In the genomic region with DNA sequence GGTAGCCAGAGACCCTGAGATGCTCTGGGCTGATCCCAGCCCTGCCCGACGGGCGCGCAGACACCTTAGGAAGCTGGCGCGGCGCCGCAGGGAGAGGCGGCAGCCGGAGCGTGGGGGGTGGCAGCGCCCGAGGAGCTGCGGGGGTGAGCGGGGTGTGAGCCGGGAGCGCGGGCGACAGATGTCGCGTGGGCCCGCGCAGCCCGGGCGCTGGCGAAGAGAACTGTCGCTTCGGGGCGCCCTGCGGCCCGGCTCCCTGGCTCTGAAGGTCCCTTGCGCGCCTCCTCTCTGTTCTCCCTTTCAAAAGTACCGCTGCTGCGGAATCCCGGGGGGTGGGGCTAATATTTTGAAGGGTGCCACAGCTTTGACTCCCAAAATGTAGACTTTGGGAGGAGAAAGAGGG, we compare ENCODE assay signal across 8 mouse cellular contexts. TPM values are rescaled to one million over a fixed set of nuclear protein-coding genes. Genes with fewer than 3 reads are reported as not detected.
DNase-seq lines count a peak whose midpoint lies in the region; ATAC-seq lines count a peak whose summit lies in the region.

No protein-coding gene starts in this region.

- H3K4me3 ChIP-seq in neural tube, embryonic 14.5 days (ENCODE audit: low read depth, low read length), result peak overlapping the region; percentile 29

- no peaks in the 10 kb centered on the region for H3K36me3 ChIP-seq in neural tube, embryonic 14.5 days (ENCODE audit: control insufficient read depth, insufficient read depth, low read length)

- H3K4me1 ChIP-seq in neural tube, embryonic 14.5 days (ENCODE audit: control insufficient read depth, insufficient read depth, low read length), result peaks cover 2% of the 10 kb centered on the region; the same call in 1 of the 2 replicates

- under 1% methylated on average over 31 of the region's 36 CpGs for WGBS in neural tube, embryonic 14.5 days

- H3K27ac ChIP-seq in neural tube, embryonic 14.5 days (ENCODE audit: low read depth, low read length), result no peak overlapping the region

- peaks cover 29% of the 10 kb centered on the region for H3K27me3 ChIP-seq in neural tube, embryonic 14.5 days (ENCODE audit: control insufficient read depth, insufficient read depth, low read length)

- H3K4me2 ChIP-seq in neural tube, embryonic 14.5 days (ENCODE audit: low read depth, low read length), result peak overlapping the region; percentile 41

- peak; percentile 11 to 43 for DNase-seq in cerebellum, adult 18-20 months
- DNase-seq in cerebellum, postnatal 36 days, result no peak
- DNase-seq in right cerebral cortex, adult 18-20 months, result peak; percentile 75
- DNase-seq in right cerebral cortex, postnatal 4 days, result no peak
- DNase-seq in left cerebral cortex, postnatal 25 days (ENCODE audit: low spot score in 2 of 2), result peak; percentile 65 to 69
- DNase-seq in adrenal gland, postnatal 14 days, result no peak
- no peak for DNase-seq in spleen, postnatal 10 days (ENCODE audit: low spot score in 2 of 2)

- 0 out of 2 replicates have a peak overlapping the region, but pooled peaks have one; percentile 16 for H3K9ac ChIP-seq in neural tube, embryonic 14.5 days (replicated peaks; ENCODE audit: low read depth, low read length)

- no peaks in the 10 kb centered on the region for H3K9me3 ChIP-seq in neural tube, embryonic 14.5 days (ENCODE audit: control insufficient read depth, low read length)

- ATAC-seq in neural tube, embryonic 14.5 days (ENCODE audit: low read depth), result no peak

- intact Hi-C loops in left cerebral cortex, postnatal 25 days (cut with DNase I), result loop anchor here (1.0 to 10.0 kb wide), 3 partner anchors 58 to 1513 kb away; a partner anchor contains a TSS

RNA-seq across cellular contexts. Expression of a gene that starts 7.2 kb away (rescaled TPM):
- 10 to 100 TPM; 31.8 to 36.9 TPM for total RNA-seq in left cerebral cortex, postnatal 25 days (2021)
- polyA plus RNA-seq in neural tube, embryonic 14.5 days (2014; fragmentation: Nextera tagmentation; extraction: Ambion mirVana), result 3.5 and 3.9 TPM in 2 replicates
- total RNA-seq in adrenal gland, postnatal 14 days (2021), result 0.22 and 0.71 TPM in 2 replicates

RNA-seq across cellular contexts. Expression of a gene that starts 16.4 kb away (rescaled TPM):
- 10 to 100 TPM; 34.2 to 38.5 TPM for total RNA-seq in left cerebral cortex, postnatal 25 days (2021)
- polyA plus RNA-seq in neural tube, embryonic 14.5 days (2014; fragmentation: Nextera tagmentation; extraction: Ambion mirVana), result 16.5 and 20.4 TPM in 2 replicates
- 49.7 and 56.2 TPM in 2 replicates for total RNA-seq in adrenal gland, postnatal 14 days (2021)

Comparison
In these comparisons a context has a peak if more than half of its experiments do, and no peak if none do; other contexts are left out.
1. DNase-seq: peak in cerebellum, adult 18-20 months (2 of 2), right cerebral cortex, adult 18-20 months (single experiment) and left cerebral cortex, postnatal 25 days (2 of 2); none in cerebellum, postnatal 36 days (0 of 2), right cerebral cortex, postnatal 4 days (single experiment), adrenal gland, postnatal 14 days (single experiment) and spleen, postnatal 10 days (0 of 2).
2. RNA of a gene that starts 7.2 kb away (total RNA-seq): 31.8 to 36.9 TPM in left cerebral cortex, postnatal 25 days; 0.22 to 0.71 TPM in adrenal gland, postnatal 14 days; every median in the first group is over 10 times any median in the second.